Mouse (Mus musculus) heart, postnatal 14 days (tissue): ENCODE results near the gene Dnah7a. TPM values are rescaled to one million over a fixed set of nuclear protein-coding genes. Genes with fewer than 3 reads are reported as not detected.
"Not testable (repeated sequence)": the region's sequence is repeated elsewhere in the genome, so short reads cannot be mapped to it uniquely, and the experiment has no call there.

Experiments
- DNase-seq, 2 experiments: peaks; one replicate each; pipeline ENCODE4 v3.0.0; 2021 to 2022
- intact Hi-C: fragments of 180-260 bp; cut with DNase I; formaldehyde crosslinking; loops from one replicate; pipeline ENCODE4 v1.15.1; 2025
- total RNA-seq, 2 experiments: library from RNA; stranded (reverse); gene quantifications; 2 replicates each; pipeline ENCODE4 v1.2.3; 2021

Gene Dnah7a
- total RNA-seq, 2 experiments from 2014 or later = 0.05 TPM; not detected in 1

- no peak for DNase-seq
- intact Hi-C loops = no loop called here
Measured at GRCm38 (mm10) chr1:53711069-53711468, 4.5 kb upstream of the Dnah7a start.

- intact Hi-C loops, DNase-seq: not testable (repeated sequence)
Measured at GRCm38 (mm10) chr1:53709602-53710001, 3.0 kb upstream of the Dnah7a start.

DNA sequence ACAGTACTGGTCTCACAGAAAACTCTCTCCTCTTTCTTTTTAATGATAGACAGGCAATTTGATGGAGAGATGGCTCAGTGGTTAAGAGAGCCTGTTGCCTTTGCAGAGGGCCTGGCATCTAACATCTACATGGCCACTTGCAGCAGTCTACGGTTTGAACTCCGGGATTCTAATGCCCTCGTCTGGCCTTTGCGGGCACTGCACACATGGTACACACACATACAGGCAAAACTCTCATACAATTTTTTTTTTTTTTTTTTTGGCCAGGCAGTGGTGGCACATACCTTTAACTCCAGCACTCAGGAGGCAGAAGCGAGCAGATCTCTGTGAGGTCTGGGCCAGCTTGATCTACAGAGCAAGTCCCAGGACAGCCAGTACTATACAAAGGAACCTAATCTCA, 2.4 kb downstream of the Dnah7a start:
- no peak for DNase-seq

DNA sequence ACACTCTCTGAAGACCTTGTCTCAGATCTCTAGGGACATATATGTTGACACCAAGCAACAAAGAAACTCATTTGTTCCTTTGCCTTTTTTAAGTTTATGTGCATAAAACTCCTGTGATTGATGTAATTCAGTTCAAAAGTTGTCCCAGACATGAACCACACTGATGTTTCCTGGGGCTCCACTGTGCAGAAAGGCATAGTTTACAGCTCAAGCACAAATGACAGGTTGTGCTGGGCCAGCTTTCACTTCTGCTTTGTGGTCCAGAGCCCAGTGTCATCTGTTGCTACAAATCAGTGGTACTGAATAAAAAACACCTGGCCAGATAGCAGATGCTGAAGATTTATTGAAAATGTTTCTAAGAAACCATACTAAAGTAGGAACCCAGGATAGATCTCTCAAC, 42.3 kb downstream of the Dnah7a start:
- DNase-seq, intact Hi-C loops: not testable (repeated sequence)

More for the DNA sequence above, 2.4 kb downstream of the Dnah7a start:
- intact Hi-C loops = no loop called here

DNA sequence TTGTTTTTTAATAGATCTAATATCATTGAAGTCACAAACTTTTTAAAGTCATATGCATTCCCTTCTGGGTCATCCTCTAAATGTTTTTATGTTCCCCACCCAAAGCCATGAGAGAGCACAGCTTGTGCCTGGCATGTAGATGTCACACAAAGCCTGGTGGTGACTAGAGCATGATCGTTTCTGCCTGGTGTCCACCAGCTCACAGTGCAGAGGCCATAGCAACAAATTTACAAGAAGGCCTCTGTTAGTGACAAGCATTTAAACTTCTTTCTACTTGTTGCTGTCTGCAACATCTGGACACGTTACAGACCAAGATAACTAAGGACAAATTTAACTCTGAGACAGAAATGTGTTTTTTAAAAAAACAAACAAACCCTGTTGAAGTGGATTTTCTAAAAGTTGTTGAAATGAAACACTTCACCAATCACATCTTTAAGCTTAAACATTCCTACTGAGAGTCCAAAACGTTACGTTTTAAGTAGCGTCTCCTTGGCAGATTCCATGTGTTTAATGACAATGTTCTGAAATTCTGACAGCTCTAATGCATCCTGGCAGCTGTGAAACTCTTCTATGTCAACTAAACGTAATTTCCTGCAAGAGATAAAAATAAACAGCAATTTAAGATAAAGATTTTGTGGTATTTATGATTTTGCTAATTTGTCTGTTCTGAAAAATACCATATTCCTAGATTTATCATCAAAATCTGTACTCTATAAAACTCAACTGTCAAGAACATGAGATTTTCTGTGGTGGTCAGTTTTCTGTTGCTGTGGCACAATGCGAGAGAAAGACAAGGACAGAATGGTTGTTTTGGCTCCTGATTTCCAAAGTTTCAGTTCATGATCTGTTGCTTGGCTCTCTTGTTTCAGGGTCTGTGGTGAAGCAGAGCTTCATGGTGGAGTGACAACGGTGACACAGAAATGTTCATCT, 66.5 kb downstream of the Dnah7a start:
- intact Hi-C loops = no loop called here
- no peak for DNase-seq

DNA sequence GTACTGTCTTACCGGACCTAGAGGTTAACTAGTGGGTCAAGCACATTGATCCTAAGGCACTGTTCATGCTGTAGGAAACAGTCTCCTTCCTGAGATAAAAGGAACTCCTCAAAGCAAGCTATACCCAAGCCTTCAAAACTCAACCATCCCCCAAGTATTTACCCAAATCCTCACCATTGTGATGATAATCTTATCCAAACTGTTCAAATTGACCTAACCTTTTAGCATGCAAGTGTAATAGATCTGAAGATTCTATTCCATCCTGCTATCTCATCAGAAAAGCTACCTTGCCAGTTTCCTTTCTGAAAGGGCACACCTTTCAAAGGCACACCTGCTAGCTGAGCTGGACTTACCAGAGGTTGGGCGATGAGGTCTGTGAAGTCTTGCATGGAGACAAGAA, 70.9 kb downstream of the Dnah7a start:
- DNase-seq, intact Hi-C loops: not testable (repeated sequence)

DNA sequence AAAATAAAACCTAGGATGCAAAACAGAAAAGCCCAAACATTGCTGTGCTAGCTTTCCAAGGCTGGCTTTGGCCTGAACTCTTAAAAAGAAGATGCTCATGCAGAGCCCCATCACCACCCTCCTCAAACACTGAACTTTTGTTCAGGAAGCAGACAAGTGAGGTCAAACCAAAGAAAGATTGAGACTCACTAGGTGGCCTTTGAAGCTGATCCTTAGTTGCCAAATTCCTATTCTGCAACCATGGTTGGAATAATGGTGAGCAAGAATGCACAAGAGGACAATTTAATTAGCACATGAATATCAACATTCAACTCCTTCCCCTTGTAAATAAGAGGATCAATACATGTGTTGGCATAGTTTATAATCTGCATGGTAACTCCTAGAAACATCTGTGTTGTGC, 74.5 kb downstream of the Dnah7a start:
- intact Hi-C loops, DNase-seq: not testable (repeated sequence)

DNA sequence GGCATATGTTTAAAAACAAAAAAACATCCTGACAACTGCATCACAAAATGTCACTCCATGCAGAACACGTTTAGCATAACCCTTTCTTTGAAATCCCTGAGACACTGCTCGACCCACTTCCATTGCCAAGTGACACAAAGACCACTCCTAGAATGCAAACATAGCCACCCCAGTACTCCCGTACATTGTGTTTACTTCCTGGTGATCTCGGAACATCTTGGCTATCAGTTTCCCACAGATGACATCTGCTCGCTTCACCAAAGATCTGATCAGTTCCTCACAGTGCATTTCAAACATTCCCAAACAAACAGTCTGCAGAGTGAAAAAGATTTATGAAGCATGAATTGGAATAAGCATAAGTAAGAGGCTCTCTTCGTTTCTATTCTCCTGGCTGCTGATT, 76.6 kb downstream of the Dnah7a start:
- DNase-seq = no peak
- intact Hi-C loops = no loop called here

DNA sequence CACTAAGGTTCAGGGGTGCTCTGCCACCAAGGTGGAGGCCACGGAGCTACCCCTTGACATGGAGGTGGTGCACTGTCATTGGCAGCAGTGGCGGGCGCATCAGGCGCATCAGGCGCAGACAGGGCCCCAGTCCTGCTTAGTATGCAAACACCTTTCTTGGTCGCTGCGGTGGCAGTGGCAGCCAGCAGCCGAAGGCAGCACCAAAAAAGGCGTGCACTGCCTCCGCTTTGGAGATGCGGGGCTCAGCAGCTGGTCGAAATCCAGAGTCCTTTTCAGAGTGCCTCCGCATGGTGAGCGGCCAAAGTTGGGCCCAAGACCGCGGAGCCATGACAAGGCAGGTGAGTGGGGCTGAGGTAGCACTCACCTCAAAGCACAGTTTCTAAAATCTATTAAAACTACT, 93.1 kb downstream of the Dnah7a start:
- intact Hi-C loops = no loop called here
- DNase-seq = no peak

- DNase-seq, intact Hi-C loops: not testable (repeated sequence)
Measured at GRCm38 (mm10) chr1:53581326-53581725, 125.3 kb downstream of the Dnah7a start.

GRCm38 (mm10) chr1:53557918-53558317, 148.7 kb downstream of the Dnah7a start:
- DNase-seq, intact Hi-C loops: not testable (repeated sequence)

GRCm38 (mm10) chr1:53547018-53547417, 159.6 kb downstream of the Dnah7a start:
- intact Hi-C loops, DNase-seq: not testable (repeated sequence)

DNA sequence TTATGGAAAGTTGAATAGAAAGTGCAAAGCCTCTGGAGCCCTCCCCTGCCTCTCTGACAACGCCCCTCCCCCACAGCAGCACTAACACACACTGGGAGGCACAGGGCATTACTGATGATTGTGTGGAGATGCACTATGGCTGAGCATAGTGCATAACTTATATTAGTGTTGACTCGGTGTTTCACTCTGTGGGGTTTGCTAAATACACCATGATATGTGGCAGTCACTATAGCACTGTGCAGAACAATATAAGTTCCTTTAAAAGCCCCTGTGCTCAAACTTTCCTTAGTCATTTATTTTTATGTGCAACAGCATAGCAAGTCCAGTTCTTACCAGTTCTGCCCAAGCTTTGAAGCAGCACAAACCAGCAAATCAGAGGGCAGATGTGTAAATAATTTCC, 168.2 kb downstream of the Dnah7a start:
- DNase-seq, intact Hi-C loops: not testable (repeated sequence)

DNA sequence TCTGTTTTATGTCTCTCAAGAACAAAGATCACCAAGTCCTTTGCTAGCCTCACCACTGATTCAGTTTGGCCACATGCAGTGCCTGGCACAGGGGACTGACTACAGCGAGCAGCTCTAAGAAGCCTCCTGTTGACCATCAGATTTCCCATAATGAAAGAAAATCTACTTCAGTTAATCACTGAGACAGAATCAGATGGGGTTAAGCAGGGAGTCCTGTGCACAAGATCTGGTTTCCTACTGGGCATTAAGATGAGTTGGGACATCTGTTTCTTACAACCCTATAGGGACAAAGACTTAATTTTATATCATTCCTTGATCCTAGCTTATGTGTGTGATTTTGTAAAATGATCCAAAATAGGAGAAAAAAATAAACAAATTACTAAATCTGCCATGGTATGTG, 171.8 kb downstream of the Dnah7a start:
- DNase-seq, intact Hi-C loops: not testable (repeated sequence)

- DNase-seq, intact Hi-C loops: not testable (repeated sequence)
Measured at GRCm38 (mm10) chr1:53526021-53526420, 180.6 kb downstream of the Dnah7a start.

DNA sequence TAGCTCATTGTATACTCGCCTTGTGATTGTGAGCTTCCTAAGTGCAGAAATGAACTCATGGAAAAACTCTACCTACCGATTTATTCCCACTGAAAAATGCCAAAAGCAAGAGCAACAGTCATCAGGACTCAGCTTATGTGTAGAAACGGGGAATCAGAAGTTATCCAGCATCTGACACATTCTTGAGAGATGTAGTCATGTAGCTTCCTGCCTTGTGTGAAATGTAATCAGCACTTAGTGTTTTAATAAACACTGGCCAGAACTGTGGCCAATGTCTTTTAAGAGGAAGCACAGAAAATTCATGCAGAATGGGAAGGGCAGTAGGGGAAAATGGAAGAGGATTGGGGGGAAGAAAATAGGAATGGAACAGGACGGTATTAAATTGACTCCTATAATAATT, 232.9 kb downstream of the Dnah7a start:
- intact Hi-C loops = no loop called here
- DNase-seq = no peak

GRCm38 (mm10) chr1:53472084-53472483, 234.5 kb downstream of the Dnah7a start:
- intact Hi-C loops, DNase-seq: not testable (repeated sequence)

GRCm38 (mm10) chr1:53467325-53467670, 239.3 kb downstream of the Dnah7a start:
- intact Hi-C loops = no loop called here
- DNase-seq = no peak

GRCm38 (mm10) chr1:53466524-53467324, 239.9 kb downstream of the Dnah7a start:
- intact Hi-C loops, DNase-seq: not testable (repeated sequence)

- DNase-seq, intact Hi-C loops: not testable (repeated sequence)
Measured at GRCm38 (mm10) chr1:53439173-53439572, 267.4 kb downstream of the Dnah7a start.

GRCm38 (mm10) chr1:53432433-53432832, 274.2 kb downstream of the Dnah7a start:
- intact Hi-C loops, DNase-seq: not testable (repeated sequence)
